Mouse (Mus musculus) small intestine, adult 2 months (tissue): ENCODE data around the gene D230025D16Rik.

Source experiments
- CTCF ChIP-seq: fragments of 200-500 bp; IDR thresholded peaks from 2 replicates; pipeline ENCODE4 v1.5.1; 2012; ENCODE audit warnings: low read depth, mild to moderate bottlenecking, control low read depth, inconsistent platforms, low read length, moderate library complexity, mixed read lengths; ENCODE audit not compliant: insufficient replicate concordance, insufficient read length; ENCODE audit errors: extremely low read depth
- POLR2A ChIP-seq: fragments of 200-500 bp; IDR thresholded peaks from 2 replicates; pipeline ENCODE4 v1.6.1; 2012; ENCODE audit warnings: low read depth, mild to moderate bottlenecking, control low read depth, inconsistent platforms, low read length, moderate library complexity

DNA sequence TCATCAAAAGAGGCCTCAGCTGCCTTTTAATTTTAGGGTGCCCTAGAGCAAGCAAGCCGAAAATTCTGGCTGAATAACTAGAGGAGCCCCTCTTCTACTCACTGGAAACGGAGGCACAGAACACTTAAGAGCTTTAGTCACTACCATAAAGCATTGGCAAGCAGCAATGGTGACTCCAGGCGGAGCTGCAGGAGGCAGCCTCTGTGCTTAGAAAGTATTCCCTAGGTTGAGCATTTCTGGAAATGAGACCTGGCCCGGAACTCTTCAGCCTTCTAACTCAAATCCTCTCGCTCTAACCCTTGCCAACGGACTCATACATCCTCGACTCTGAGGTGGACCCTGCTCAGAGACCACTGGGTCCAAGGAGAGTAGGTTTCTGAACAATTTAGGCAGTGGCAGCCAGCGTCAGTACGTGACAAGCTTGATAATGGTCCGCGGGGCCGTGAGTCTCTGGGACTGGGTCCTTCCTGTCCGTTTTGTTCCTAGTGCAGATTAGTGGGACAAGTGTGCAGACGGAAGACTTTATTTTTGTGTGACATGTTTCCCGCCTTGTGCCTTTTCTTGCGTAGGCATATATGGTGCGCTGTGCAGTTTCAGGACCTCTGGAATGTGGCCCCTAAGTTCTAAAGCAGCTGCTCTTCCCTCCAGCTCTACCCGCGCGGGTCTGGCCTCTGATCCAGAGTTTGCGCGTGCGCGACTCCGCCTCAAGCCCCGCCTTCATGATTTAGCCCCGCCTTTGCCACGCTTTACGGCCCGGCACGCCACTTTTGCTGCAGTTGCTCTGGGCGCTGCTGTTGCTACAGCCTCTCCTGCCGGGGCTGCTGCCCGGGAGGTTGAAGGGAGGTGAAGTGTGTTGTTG lies at the start of gene D230025D16Rik:
- TF ChIP-seq POLR2A, result peak; percentile 93
- TF ChIP-seq CTCF, result no peak
